Mouse (Mus musculus): ENCODE results near the gene Spin1.
"Not testable (repeated sequence)": the region's sequence is repeated elsewhere in the genome, so short reads cannot be mapped to it uniquely, and the experiment has no call there.

Gene Spin1

GRCm38 (mm10) chr13:51100233-51101015, at the start of gene Spin1:
TSS of gene Spin1 (plus strand) at chr13:51100880.
- DNase-seq (ENCODE audit: low read depth, low spot score) = peak; percentile 45

DNA sequence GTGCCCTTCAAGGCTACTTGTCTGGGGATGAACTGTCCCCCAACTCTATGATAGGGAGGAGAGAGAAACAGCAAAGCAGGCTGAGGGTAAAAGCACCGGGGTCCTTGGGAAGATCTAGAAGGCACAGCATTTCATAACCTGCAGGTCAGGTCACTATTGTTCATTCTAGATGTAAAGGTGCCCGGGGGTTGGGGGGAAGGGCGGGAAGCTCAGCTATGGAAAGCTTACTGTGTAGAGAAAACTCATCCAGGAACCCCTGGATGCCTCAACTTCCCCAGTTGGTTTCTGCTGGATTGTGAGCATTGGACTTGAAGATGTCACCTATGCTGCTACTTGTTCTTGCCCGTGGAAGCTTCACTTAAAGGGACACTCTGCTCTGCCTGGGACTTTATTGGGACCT, 49.7 kb upstream of the Spin1 start:
- DNase-seq (ENCODE audit: low read depth, low spot score) = no peak

DNA sequence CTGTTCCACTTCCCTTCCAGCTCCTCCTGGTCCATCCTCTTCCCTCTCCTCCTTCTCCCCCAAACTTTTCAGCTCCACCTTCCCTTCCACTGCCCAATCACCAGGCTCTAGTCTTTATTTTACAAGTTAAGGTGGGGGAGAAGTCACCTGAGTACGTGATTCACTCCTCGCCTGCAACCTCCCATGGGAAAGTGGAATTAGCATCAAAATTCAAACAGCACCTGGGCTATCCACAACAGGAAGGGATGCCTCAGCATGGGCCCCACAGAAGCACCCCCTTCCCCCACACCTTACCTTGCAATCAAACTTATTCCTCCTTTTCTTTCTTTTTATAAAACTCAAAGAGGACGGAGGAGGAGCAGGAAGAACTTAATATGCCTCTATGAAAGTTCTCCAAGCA, 48.3 kb upstream of the Spin1 start:
- no peak for DNase-seq (ENCODE audit: low read depth, low spot score)

DNA sequence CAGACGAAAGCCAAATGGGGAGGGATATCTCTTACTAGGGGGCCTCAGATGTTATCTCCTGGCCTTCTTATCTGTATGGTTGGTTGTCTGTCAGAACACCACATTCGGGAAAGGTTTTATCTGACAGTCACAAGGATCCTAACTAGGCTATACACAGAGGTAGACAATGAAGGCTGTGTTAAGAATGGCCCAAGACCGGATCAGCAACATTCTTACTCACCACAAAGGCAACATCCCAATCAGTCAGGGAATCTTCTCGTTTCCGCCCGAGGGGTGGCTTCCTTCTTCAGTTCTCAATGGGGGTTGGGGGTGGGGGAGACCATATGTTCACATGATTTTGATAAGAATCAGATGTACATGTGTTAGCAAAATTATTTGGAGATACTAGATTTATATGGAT, 37.7 kb upstream of the Spin1 start:
- DNase-seq (ENCODE audit: low read depth, low spot score) = no peak

- DNase-seq (ENCODE audit: low read depth, low spot score) = no peak
These were observed 37.0 kb upstream of the Spin1 start for GRCm38 (mm10) chr13:51063721-51064120.

DNA sequence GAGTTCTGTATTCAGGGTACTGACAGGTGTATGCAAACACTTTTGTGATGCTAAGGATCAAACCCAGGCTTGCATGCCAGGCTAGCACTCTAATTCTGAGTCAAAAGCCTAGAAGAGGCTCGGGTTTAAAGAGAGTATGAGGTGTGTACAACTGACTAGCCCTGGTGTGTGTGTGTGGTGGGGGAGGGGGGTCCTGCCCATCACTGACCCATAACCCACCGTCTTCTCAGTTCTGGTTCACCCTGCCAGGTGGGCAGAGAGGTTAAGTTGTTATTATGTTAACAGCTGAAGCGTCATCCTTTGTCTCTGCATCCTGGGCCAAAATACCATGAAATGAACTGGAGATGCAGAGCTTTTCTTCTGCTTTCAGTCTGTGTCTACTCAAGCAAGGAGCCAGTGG, 36.3 kb upstream of the Spin1 start:
- no peak for DNase-seq (ENCODE audit: low read depth, low spot score)

GRCm38 (mm10) chr13:51071063-51071680, 29.5 kb upstream of the Spin1 start:
- DNase-seq (ENCODE audit: low read depth, low spot score) = no peak

DNA sequence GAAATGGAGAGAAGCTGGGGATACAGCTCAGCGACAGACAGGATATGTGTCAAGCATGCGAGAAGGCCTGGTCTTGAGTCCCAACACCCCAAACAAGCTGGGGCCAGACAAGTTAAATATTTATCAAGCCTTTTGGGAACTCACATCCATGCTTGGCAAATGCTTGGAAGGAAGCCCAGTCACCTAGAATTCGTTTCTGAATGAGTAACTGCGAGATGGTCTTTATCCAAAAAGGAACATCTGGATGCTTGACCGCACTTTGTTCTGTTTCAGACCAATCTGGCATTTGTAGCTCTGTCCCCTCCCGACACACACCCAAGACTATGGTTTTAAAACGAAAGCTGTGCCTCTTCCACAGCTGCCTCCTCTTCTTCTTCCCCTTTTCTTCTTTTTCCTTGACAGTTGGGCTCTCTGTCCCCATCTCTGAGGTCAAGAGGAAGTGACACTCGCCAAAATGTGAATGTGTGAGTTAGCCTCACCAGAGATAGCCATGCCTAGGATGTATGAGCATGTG, 28.9 kb upstream of the Spin1 start:
- peak; percentile 32 for DNase-seq (ENCODE audit: low read depth, low spot score)

DNA sequence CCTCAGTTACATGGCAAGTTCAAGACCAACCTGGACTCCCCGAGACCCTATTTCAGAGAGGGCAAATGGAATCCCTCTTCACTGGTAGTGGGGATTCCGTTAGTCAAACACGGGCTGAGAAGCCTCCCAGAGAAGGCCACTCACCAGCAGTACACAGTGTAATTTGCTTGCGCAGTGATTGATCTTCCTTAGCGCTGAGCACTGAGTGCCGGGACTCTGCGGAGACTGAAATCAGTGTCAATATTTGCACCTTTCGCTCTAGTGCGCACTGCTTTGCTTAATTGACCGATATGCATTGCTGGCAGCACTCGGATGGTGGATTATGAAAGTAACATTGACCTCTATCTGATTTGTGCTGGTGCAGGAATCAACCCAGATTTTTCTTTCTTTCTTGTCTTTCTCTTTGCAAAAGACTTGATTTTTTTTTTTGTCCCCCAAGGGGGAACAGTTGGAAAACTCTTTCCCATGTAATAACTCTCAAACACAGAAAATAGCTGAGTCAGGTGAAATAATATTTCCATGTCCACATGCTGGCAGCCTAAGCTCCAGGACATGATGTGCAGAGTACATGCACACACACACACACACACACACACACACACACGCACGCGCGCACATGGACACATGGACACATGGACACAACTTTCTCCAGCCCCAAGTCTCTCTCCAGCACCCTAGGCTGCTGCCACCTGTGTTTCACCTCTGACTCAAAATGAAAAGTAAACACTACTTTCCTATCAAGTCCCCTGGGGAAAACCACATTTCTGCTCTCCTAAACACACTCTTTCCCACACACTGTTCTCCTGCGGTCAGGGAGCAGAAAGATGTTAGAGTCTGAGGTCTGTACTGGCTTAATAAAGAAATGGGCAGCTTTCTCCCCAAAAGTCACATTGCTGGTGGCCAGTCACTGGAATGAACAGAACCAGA, 27.5 kb upstream of the Spin1 start:
- no peak for DNase-seq (ENCODE audit: low read depth, low spot score)

DNA sequence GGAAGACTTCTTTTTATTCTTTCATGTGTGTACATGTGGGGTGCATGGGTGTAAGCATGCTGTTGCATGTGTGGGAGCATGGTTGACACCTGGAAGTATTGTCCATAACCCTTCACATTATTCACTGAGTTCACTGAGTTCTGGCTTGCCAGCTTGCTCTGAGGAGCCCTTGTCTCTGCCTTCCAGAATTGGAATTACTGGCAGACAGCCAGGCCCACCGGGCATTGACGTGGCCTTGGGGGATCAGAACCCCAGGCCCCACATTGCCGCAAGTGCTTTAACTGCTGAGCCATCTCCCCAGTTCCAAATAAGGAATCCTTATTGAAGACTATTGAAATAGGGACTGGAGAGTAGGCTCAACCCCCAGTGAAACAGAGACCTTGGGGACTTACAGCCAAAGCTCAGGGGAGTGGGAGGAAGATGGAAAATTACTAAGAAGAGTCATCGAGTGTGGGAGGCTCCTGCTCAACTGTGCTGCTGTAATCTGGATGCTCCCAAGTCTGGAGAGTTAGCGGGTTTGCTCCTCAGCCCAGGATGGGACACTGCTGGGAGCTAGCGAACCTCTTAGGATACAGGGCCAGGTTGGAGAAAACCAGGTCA, 26.5 kb upstream of the Spin1 start:
- no peak for DNase-seq (ENCODE audit: low read depth, low spot score)

DNA sequence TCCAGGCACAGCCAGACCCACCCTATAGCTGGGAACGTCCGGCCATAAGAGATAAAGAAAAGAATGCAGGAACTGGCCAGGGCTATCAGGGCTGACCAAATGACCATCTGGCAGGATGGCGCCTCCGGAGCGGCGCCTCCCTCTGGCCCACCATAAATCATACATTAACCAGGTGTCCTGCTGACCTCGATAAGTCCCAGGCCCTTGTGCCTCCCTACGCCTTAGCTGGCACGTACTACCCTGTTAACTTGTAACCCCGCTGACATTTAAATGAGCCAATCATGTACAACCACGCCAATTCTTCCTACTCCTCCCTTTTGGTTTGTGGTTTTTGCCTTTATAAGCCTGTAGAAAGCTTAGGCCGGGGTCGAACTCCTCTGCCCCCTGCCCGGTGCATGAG, 24.5 kb upstream of the Spin1 start:
- DNase-seq (ENCODE audit: low read depth, low spot score) = not testable (repeated sequence)

GRCm38 (mm10) chr13:51078586-51078985, 22.1 kb upstream of the Spin1 start:
- not testable (repeated sequence) for DNase-seq (ENCODE audit: low read depth, low spot score)

DNA sequence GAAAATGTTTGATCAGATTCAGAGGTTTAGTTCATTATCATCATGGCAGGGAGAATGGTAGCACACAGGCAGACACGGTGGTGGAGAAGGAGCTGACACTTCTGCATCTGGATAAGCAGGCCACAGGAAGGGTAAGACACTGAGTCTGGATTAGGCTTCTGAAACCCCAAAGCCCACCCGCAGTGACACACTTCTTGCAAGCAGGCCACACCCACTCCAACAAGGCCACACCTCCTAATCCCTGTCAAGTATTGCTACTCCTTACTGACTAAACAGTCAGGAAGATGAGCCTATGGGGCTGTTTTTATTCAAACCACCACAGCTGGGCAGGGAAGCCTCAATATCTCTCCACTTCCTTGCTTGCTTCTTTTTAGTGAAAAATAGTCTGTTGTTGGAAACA, 19.9 kb upstream of the Spin1 start:
- no peak for DNase-seq (ENCODE audit: low read depth, low spot score)

GRCm38 (mm10) chr13:51084241-51084640, 16.4 kb upstream of the Spin1 start:
- no peak for DNase-seq (ENCODE audit: low read depth, low spot score)

- no peak for DNase-seq (ENCODE audit: low read depth, low spot score)
These were observed 14.7 kb upstream of the Spin1 start for GRCm38 (mm10) chr13:51085941-51086340.

GRCm38 (mm10) chr13:51087253-51087652, 13.4 kb upstream of the Spin1 start:
- DNase-seq (ENCODE audit: low read depth, low spot score) = no peak

- no peak for DNase-seq (ENCODE audit: low read depth, low spot score)
These were observed 12.5 kb upstream of the Spin1 start for GRCm38 (mm10) chr13:51088207-51088606.

- no peak for DNase-seq (ENCODE audit: low read depth, low spot score)
These were observed 11.6 kb upstream of the Spin1 start for GRCm38 (mm10) chr13:51089058-51089457.

DNA sequence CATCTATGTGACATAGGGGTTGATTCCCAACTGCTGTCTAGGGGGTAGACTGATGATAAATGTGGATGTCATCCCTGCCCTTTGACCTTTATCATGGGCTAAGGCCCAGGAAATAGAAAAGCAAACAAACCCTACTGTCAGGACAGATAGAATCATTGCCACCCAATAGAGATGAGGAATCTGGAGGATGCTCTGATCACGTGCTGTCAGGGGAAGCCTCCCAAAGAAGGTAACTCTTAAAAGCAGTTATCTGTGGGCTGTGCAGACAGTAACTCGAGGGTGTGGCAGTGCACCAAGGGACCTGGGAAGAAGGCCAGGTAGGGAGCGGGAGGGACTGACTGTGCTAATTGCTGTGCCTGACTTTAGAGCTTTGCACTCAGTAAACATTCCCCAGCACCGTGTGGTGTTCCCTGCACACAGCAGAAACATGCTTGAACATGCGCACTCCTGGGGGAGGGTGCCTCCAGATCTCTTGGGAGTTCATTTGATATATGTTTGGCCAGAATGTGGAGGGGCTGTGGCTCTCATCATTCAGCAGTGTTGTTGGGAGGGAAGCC, 10.5 kb upstream of the Spin1 start:
- no peak for DNase-seq (ENCODE audit: low read depth, low spot score)

GRCm38 (mm10) chr13:51093430-51093829, 7.2 kb upstream of the Spin1 start:
- DNase-seq (ENCODE audit: low read depth, low spot score) = no peak
